21 mouse cellular contexts compared by ENCODE assay signal in genomic region chr10:98798634-98799415, GRCm38 (mm10).
DNase-seq lines count a peak whose midpoint lies in the region; TF ChIP-seq lines count a peak whose summit lies in the region.
"Had no signal": no experiment of that assay in that cellular context is flagged by ENCODE, and none has a peak within 500 bp of the region (broad histone marks: within the 10 kb centered on the region; RNA-seq: fewer than 3 reads in every experiment).

No protein-coding gene starts in this region.

- peaks cover 7% of the 10 kb centered on the region for H3K4me1 ChIP-seq in bone marrow macrophage, adult 2 months (ENCODE audit: control insufficient read depth, insufficient read depth, low read length)
- no peaks in the 10 kb centered on the region for H3K4me1 ChIP-seq in thymus, adult 2 months (replicated peaks; ENCODE audit: control insufficient read depth, insufficient read depth, low read length)
- no peaks in the 10 kb centered on the region for H3K4me1 ChIP-seq in heart, embryonic 10.5 days
- H3K4me1 ChIP-seq in forebrain, embryonic 10.5 days: peaks cover 9% of the 10 kb centered on the region
- H3K4me1 ChIP-seq: limb, embryonic 13.5 days; liver, embryonic 12.5 days had no signal

- peak; percentile 10 for DNase-seq in 416B (ENCODE audit: low read depth)
- DNase-seq in CD4-positive, CD25-positive, alpha-beta regulatory T cell, adult 2 months (ENCODE audit: low read depth, low spot score): peak; percentile 59
- no peak for DNase-seq in layer of hippocampus, postnatal 25 days (ENCODE audit: extremely low spot score in 1 of 2, low spot score in 1 of 2)
- no peak for DNase-seq in thymus, adult 2 months
- DNase-seq in heart, embryonic 10.5 days (ENCODE audit: low spot score): no peak
- DNase-seq in forebrain, embryonic 10.5 days (ENCODE audit: extremely low spot score, low spot score): no peak
- DNase-seq: adrenal gland, adult 8-10 months; cerebellum, adult 9-11 months; gastrocnemius, postnatal 10 days; heart, postnatal 14 days; kidney, adult 9 months; kidney, postnatal 14 days; lung, adult 18-20 months had no signal

- WGBS in macrophage (ENCODE audit: missing documents): 29% methylated on average over 6 of the region's 6 CpGs
- 67% methylated on average over 6 of the region's 6 CpGs for WGBS in thymus, adult 2 months
- 71% methylated on average over 6 of the region's 6 CpGs for WGBS in heart, embryonic 10.5 days
- WGBS in forebrain, embryonic 10.5 days: 92% methylated on average over 6 of the region's 6 CpGs

- TF ChIP-seq POLR2A in bone marrow macrophage, adult 2 months (IDR thresholded peaks at IDR 0.05; ENCODE audit: borderline replicate concordance, low read depth, low read length): no peak
- no peak for TF ChIP-seq POLR2A in thymus, adult 2 months (IDR thresholded peaks at IDR 0.05; ENCODE audit: control insufficient read depth, extremely low read depth, insufficient read depth, low read length, poor library complexity)

- TF ChIP-seq CTCF in bone marrow macrophage, adult 2 months (IDR thresholded peaks at IDR 0.05; ENCODE audit: low read depth, low read length): no peak
- no peak for TF ChIP-seq CTCF in thymus, adult 2 months (IDR thresholded peaks at IDR 0.05; ENCODE audit: borderline replicate concordance, control insufficient read depth, extremely low read depth, insufficient read depth, low read length, poor library complexity)

- no peaks in the 10 kb centered on the region for H3K79me2 ChIP-seq in macrophage (ENCODE audit: inconsistent target)

- H3K27me3 ChIP-seq in thymus, adult 2 months (ENCODE audit: control insufficient read depth, insufficient read depth, low read length): no peaks in the 10 kb centered on the region
- H3K27me3 ChIP-seq in heart, embryonic 10.5 days (ENCODE audit: insufficient read depth, poor library complexity, severe bottlenecking): no peaks in the 10 kb centered on the region
- H3K27me3 ChIP-seq in forebrain, embryonic 10.5 days (ENCODE audit: poor library complexity, severe bottlenecking): no peaks in the 10 kb centered on the region
- H3K27me3 ChIP-seq: forebrain, embryonic 12.5 days; heart, embryonic 13.5 days; hindbrain, embryonic 13.5 days; limb, embryonic 13.5 days; liver, embryonic 12.5 days; neural tube, embryonic 15.5 days had no signal

- no peaks in the 10 kb centered on the region for H3K9me3 ChIP-seq in heart, embryonic 10.5 days
- no peaks in the 10 kb centered on the region for H3K9me3 ChIP-seq in forebrain, embryonic 10.5 days
- H3K9me3 ChIP-seq: forebrain, embryonic 12.5 days; heart, embryonic 13.5 days; hindbrain, embryonic 13.5 days; limb, embryonic 13.5 days; liver, embryonic 12.5 days; neural tube, embryonic 15.5 days had no signal

- peak overlapping the region; percentile 82 for H3K27ac ChIP-seq in bone marrow macrophage, adult 2 months (ENCODE audit: insufficient read depth, low read depth, low read length)
- H3K27ac ChIP-seq in macrophage: peak overlapping the region; percentile 73
- H3K27ac ChIP-seq in thymus, adult 2 months (ENCODE audit: control insufficient read depth, insufficient read depth, low read length): no peak overlapping the region
- H3K27ac ChIP-seq in heart, embryonic 10.5 days: no peak overlapping the region
- no peak overlapping the region for H3K27ac ChIP-seq in forebrain, embryonic 10.5 days
- H3K27ac ChIP-seq: forebrain, embryonic 12.5 days; heart, embryonic 13.5 days; hindbrain, embryonic 13.5 days; limb, embryonic 13.5 days; liver, embryonic 12.5 days; neural tube, embryonic 15.5 days had no signal

- H3K36me3 ChIP-seq in macrophage (ENCODE audit: inconsistent target): no peaks in the 10 kb centered on the region
- H3K36me3 ChIP-seq in thymus, adult 2 months (ENCODE audit: control insufficient read depth, insufficient read depth, low read length): no peaks in the 10 kb centered on the region
- no peaks in the 10 kb centered on the region for H3K36me3 ChIP-seq in heart, embryonic 10.5 days
- H3K36me3 ChIP-seq in forebrain, embryonic 10.5 days (replicated peaks): no peaks in the 10 kb centered on the region
- H3K36me3 ChIP-seq: forebrain, embryonic 12.5 days; heart, embryonic 13.5 days; hindbrain, embryonic 13.5 days; limb, embryonic 13.5 days; liver, embryonic 12.5 days; neural tube, embryonic 15.5 days had no signal

- no peak overlapping the region for H3K4me3 ChIP-seq in bone marrow macrophage, adult 2 months (ENCODE audit: insufficient read depth, low read length)
- H3K4me3 ChIP-seq in macrophage (ENCODE audit: inconsistent target): no peak overlapping the region
- H3K4me3 ChIP-seq in thymus, adult 2 months (ENCODE audit: control insufficient read depth, insufficient read depth, low read length): no peak overlapping the region
- no peak overlapping the region for H3K4me3 ChIP-seq in heart, embryonic 10.5 days
- no peak overlapping the region for H3K4me3 ChIP-seq in forebrain, embryonic 10.5 days
- H3K4me3 ChIP-seq: forebrain, embryonic 12.5 days; heart, embryonic 13.5 days; hindbrain, embryonic 13.5 days; limb, embryonic 13.5 days; liver, embryonic 12.5 days; neural tube, embryonic 15.5 days had no signal

Comparison
In these comparisons a context has a peak if more than half of its experiments do, and no peak if none do; other contexts are left out.
1. DNase-seq: peak in 416B (single experiment) and CD4-positive, CD25-positive, alpha-beta regulatory T cell, adult 2 months (single experiment); none in layer of hippocampus, postnatal 25 days (0 of 2), thymus, adult 2 months (single experiment), heart, embryonic 10.5 days (single experiment) and forebrain, embryonic 10.5 days (single experiment).
2. H3K27ac ChIP-seq: peak in bone marrow macrophage, adult 2 months (single experiment) and macrophage (single experiment); none in thymus, adult 2 months (single experiment), heart, embryonic 10.5 days (single experiment) and forebrain, embryonic 10.5 days (single experiment).